Mouse (Mus musculus) C2C12 (cell line): ENCODE results near the gene Srpr.

Experiments used
- CEBPB ChIP-seq: IDR thresholded peaks from one replicate; pipeline ENCODE4 v1.6.1; 2011; ENCODE audit warnings: low read depth, mild to moderate bottlenecking, control low read depth, moderate library complexity
- CTCF ChIP-seq: IDR thresholded peaks from one replicate; pipeline ENCODE4 v1.5.1; 2011; ENCODE audit not compliant: control insufficient read depth, insufficient read depth, insufficient read length
- MAX ChIP-seq: IDR thresholded peaks from one replicate; pipeline ENCODE4 v1.6.1; 2011; ENCODE audit warnings: mild to moderate bottlenecking, control low read depth
- MYOD1 ChIP-seq: IDR thresholded peaks from one replicate; pipeline ENCODE4 v1.6.1; 2011; ENCODE audit warnings: low read depth; ENCODE audit not compliant: control insufficient read depth, insufficient read length
- MYOG ChIP-seq: IDR thresholded peaks from one replicate; pipeline ENCODE4 v1.6.1; 2011; ENCODE audit not compliant: control insufficient read depth, insufficient read length; ENCODE audit errors: extremely low read depth
- USF1 ChIP-seq: IDR thresholded peaks from one replicate; pipeline ENCODE4 v1.6.1; 2011; ENCODE audit warnings: low read depth, mild to moderate bottlenecking, control low read depth, moderate library complexity

DNA sequence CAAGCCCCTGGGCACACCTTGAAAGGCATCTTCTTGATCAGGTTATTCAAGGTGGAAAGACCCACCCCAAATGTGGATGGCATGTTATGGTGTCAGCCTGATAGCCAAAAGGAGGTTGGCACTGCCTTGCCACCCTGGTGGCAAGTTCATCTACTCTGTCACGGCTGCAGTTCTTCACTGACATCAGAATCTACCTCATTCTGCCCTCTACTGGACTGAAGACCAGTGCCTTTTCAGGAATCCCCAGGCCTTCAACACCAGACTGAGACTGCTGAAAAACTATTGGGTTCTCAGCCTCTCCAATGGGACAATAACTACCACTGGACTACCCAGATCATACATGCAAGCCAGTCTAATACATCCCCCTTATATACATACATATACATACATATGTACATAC lies 39.8 kb downstream of the Srpr start:
- TF ChIP-seq MYOD1: no peak
- no peak for TF ChIP-seq CTCF
- no peak for TF ChIP-seq MAX
- TF ChIP-seq USF1: no peak
- TF ChIP-seq MYOG: no peak
- no peak for TF ChIP-seq CEBPB
